Mouse (Mus musculus): ENCODE measurements around the gene Orm3. TPM values are rescaled to one million over a fixed set of nuclear protein-coding genes. Genes with fewer than 3 reads are reported as not detected.

Gene Orm3
- total and polyA plus RNA-seq, 3 experiments = 0.30 TPM; not detected in 2

- Histone ChIP-seq H3K9ac (ENCODE audit: insufficient read depth, low read depth) (peak overlapping the region; percentile 99), H3K27me3 (replicated peaks) (no peaks in the 10 kb centered on the region), H3K4me1 (ENCODE audit: control insufficient read depth in 1 of 2, insufficient read depth in 2 of 2) (peaks cover 23 to 51% of the 10 kb centered on the region in 2 experiments), H3K27ac (ENCODE audit: insufficient read depth, low read depth) (peak overlapping the region; percentile 97), H3K4me3 (replicated peaks in 1 of 3; ENCODE audit: low read depth in 2 of 3, low read length in 2 of 3, poor library complexity in 1 of 3) (peak overlapping the region; percentile 53 to 93 (median 64)), H3K36me3 (replicated peaks in 1 of 2; ENCODE audit: control insufficient read depth in 1 of 2, insufficient read depth in 1 of 2, low read length in 1 of 2) (peaks cover 0 to 10% of the 10 kb centered on the region in 2 experiments), H3K4me2 (ENCODE audit: insufficient read depth, low read depth, poor library complexity, severe bottlenecking) (peak overlapping the region; percentile 85), H3K79me2 (replicated peaks; ENCODE audit: control insufficient read depth, extremely low read depth, insufficient read depth, poor library complexity, severe bottlenecking) (peaks cover 42% of the 10 kb centered on the region), H3K9me3 (replicated peaks; ENCODE audit: low read length) (no peaks in the 10 kb centered on the region)
- in situ Hi-C loops (cut with MboI; ENCODE audit: low pct_ligation_motif_present, low pct_unique_long_range_greater_than_20kb, low sequenced_read_pairs) (loop anchor here (5.0 to 25.0 kb wide), 5 partner anchors 36 to 529 kb away; partner anchors contain the start of genes Orm3 and Tnfsf8), dilution Hi-C loops (cut with MboI; ENCODE audit: extremely low pct_ligation_motif_present, extremely low pct_unique_long_range_greater_than_20kb, low sequenced_read_pairs) (no loop called here)
- TF ChIP-seq ZC3H11A (IDR thresholded peaks at IDR 0.05; ENCODE audit: low read depth, low read length) = no peak
- no peak for TF ChIP-seq RAD21 (IDR thresholded peaks at IDR 0.05; ENCODE audit: low read depth, low read length)
- no peak for DNase-seq (ENCODE audit: extremely low read depth)
Observed at GRCm38 (mm10) chr4:63408247-63408646, 52.3 kb downstream of the Orm3 start.

- H3K27me3 ChIP-seq (replicated peaks) = no peaks in the 10 kb centered on the region
Observed at GRCm38 (mm10) chr4:63408649-63409048, 52.7 kb downstream of the Orm3 start.

More at GRCm38 (mm10) chr4:63408649-63409048, 52.7 kb downstream of the Orm3 start:
- peak; percentile 13; the same call in 1 of the 2 replicates for TF ChIP-seq NELFE (IDR thresholded peaks at IDR 0.05; ENCODE audit: low read depth, low read length)
- peak; percentile 37; the same call in 1 of the 2 replicates for TF ChIP-seq IRF4 (IDR thresholded peaks at IDR 0.05; ENCODE audit: low read depth, low read length)
- peak; percentile 41 for TF ChIP-seq ZC3H11A (IDR thresholded peaks at IDR 0.05; ENCODE audit: low read depth, low read length)
- 0 out of 2 replicates have a peak, but pooled peaks have one; percentile 19 for TF ChIP-seq CHD1 (IDR thresholded peaks at IDR 0.05; ENCODE audit: low read depth, low read length)
- no peak; the same call in 1 of the 2 replicates for TF ChIP-seq MAX (IDR thresholded peaks at IDR 0.05; ENCODE audit: low read length)
- TF ChIP-seq BHLHE40 (IDR thresholded peaks at IDR 0.05; ENCODE audit: low read depth, low read length) = no peak; the same call in 1 of the 2 replicates
- TF ChIP-seq MEF2A (IDR thresholded peaks at IDR 0.05; ENCODE audit: borderline replicate concordance, low read depth, low read length) = peak; percentile 48; the same call in 1 of the 2 replicates
- peak; percentile 84 for TF ChIP-seq RAD21 (IDR thresholded peaks at IDR 0.05; ENCODE audit: low read depth, low read length)
- peak; percentile 90 for TF ChIP-seq SMC3 (IDR thresholded peaks at IDR 0.05; ENCODE audit: low read depth, low read length)
- TF ChIP-seq CTCF (conservative IDR thresholded peaks at IDR 0.05 in 1 of 2, IDR thresholded peaks at IDR 0.05 in 1 of 2; ENCODE audit: low read depth in 2 of 2, low read length in 2 of 2) = peak; percentile 45 to 91
- peak; percentile 79 for TF ChIP-seq SIN3A (IDR thresholded peaks at IDR 0.05; ENCODE audit: low read length)
- TF ChIP-seq MAZ (IDR thresholded peaks at IDR 0.05; ENCODE audit: low read depth, low read length) = peak; percentile 35; the same call in 1 of the 2 replicates
- TF ChIP-seq UBTF (IDR thresholded peaks at IDR 0.05; ENCODE audit: low read depth, low read length) = peak; percentile 43; the same call in 1 of the 2 replicates
- TF ChIP-seq NRF1 (IDR thresholded peaks at IDR 0.05; ENCODE audit: low read depth, low read length) = 0 out of 2 replicates have a peak, but pooled peaks have one; percentile 14
- no peak for TF ChIP-seq ZNF384 (IDR thresholded peaks at IDR 0.05; ENCODE audit: low read depth, low read length)
- H3K9me3 ChIP-seq (replicated peaks; ENCODE audit: low read length) = no peaks in the 10 kb centered on the region
- dilution Hi-C loops (cut with MboI; ENCODE audit: extremely low pct_ligation_motif_present, extremely low pct_unique_long_range_greater_than_20kb, low sequenced_read_pairs) = no loop called here
- H3K27ac ChIP-seq (ENCODE audit: insufficient read depth, low read depth) = peak overlapping the region; percentile 97
- peak; percentile 81 for DNase-seq (ENCODE audit: extremely low read depth)
- peaks cover 0 to 10% of the 10 kb centered on the region in 2 experiments for H3K36me3 ChIP-seq (replicated peaks in 1 of 2; ENCODE audit: control insufficient read depth in 1 of 2, insufficient read depth in 1 of 2, low read length in 1 of 2)
- in situ Hi-C loops (cut with MboI; ENCODE audit: low pct_ligation_motif_present, low pct_unique_long_range_greater_than_20kb, low sequenced_read_pairs) = loop anchor here (5.0 to 25.0 kb wide), 5 partner anchors 36 to 529 kb away; partner anchors contain the start of genes Orm3 and Tnfsf8
- H3K4me3 ChIP-seq (replicated peaks in 1 of 3; ENCODE audit: low read depth in 2 of 3, low read length in 2 of 3, poor library complexity in 1 of 3) = peak overlapping the region; percentile 53 to 93 (median 64)
- peaks cover 40% of the 10 kb centered on the region for H3K79me2 ChIP-seq (replicated peaks; ENCODE audit: control insufficient read depth, extremely low read depth, insufficient read depth, poor library complexity, severe bottlenecking)
- H3K4me2 ChIP-seq (ENCODE audit: insufficient read depth, low read depth, poor library complexity, severe bottlenecking) = peak overlapping the region; percentile 85
- H3K9ac ChIP-seq (ENCODE audit: insufficient read depth, low read depth) = peak overlapping the region; percentile 99
- H3K4me1 ChIP-seq (ENCODE audit: control insufficient read depth in 1 of 2, insufficient read depth in 2 of 2) = peaks cover 22 to 47% of the 10 kb centered on the region in 2 experiments

Other genes with a start within 250 kb of the Orm3 start
- not detected in 2 replicates for gene Ambp, start 201.4 kb upstream of the Orm3 start, total RNA-seq (2012; rRNA removed)
- gene Ambp, start 201.4 kb upstream of the Orm3 start, total RNA-seq (2014; rRNA removed) = not detected in 2 replicates
- gene Ambp, start 201.4 kb upstream of the Orm3 start, polyA plus RNA-seq (2012; ENCODE audit: insufficient read length, low read depth) = not detected in 2 replicates
- not detected in 2 replicates for gene Kif12, start 184.0 kb upstream of the Orm3 start, total RNA-seq (2012; rRNA removed)
- gene Kif12, start 184.0 kb upstream of the Orm3 start, total RNA-seq (2014; rRNA removed) = not detected in 2 replicates
- gene Kif12, start 184.0 kb upstream of the Orm3 start, polyA plus RNA-seq (2012; ENCODE audit: insufficient read length, low read depth) = not detected in 2 replicates
- 0.04 and 0.08 TPM in 2 replicates for gene Col27a1, start 142.2 kb upstream of the Orm3 start, total RNA-seq (2012; rRNA removed)
- gene Col27a1, start 142.2 kb upstream of the Orm3 start, total RNA-seq (2014; rRNA removed) = 0.05 TPM in 1 of 2 replicates, not detected in the other
- gene Col27a1, start 142.2 kb upstream of the Orm3 start, polyA plus RNA-seq (2012; ENCODE audit: insufficient read length, low read depth) = not detected in 2 replicates
- gene Orm1, start 11.6 kb upstream of the Orm3 start, total RNA-seq (2012; rRNA removed) = not detected in 2 replicates
- not detected in 2 replicates for gene Orm1, start 11.6 kb upstream of the Orm3 start, total RNA-seq (2014; rRNA removed)
- gene Orm1, start 11.6 kb upstream of the Orm3 start, polyA plus RNA-seq (2012; ENCODE audit: insufficient read length, low read depth) = not detected in 2 replicates
- not detected in 2 replicates for gene Orm2, start 6.3 kb downstream of the Orm3 start, total RNA-seq (2012; rRNA removed)
- not detected in 2 replicates for gene Orm2, start 6.3 kb downstream of the Orm3 start, total RNA-seq (2014; rRNA removed)
- 0.53 TPM in 1 of 2 replicates, not detected in the other for gene Orm2, start 6.3 kb downstream of the Orm3 start, polyA plus RNA-seq (2012; ENCODE audit: insufficient read length, low read depth)
- 19.3 and 28.0 TPM in 2 replicates for gene Akna, start 47.2 kb downstream of the Orm3 start, total RNA-seq (2012; rRNA removed)
- 5.1 and 6.5 TPM in 2 replicates for gene Akna, start 47.2 kb downstream of the Orm3 start, total RNA-seq (2014; rRNA removed)
- 28.5 and 37.5 TPM in 2 replicates for gene Akna, start 47.2 kb downstream of the Orm3 start, polyA plus RNA-seq (2012; ENCODE audit: insufficient read length, low read depth)
- 2.8 and 4.5 TPM in 2 replicates for gene Whrn, start 139.8 kb downstream of the Orm3 start, total RNA-seq (2012; rRNA removed)
- gene Whrn, start 139.8 kb downstream of the Orm3 start, total RNA-seq (2014; rRNA removed) = 0.72 and 0.99 TPM in 2 replicates
- gene Whrn, start 139.8 kb downstream of the Orm3 start, polyA plus RNA-seq (2012; ENCODE audit: insufficient read length, low read depth) = 9.4 and 9.6 TPM in 2 replicates
- 70.4 and 78.7 TPM in 2 replicates for gene Atp6v1g1, start 188.6 kb downstream of the Orm3 start, total RNA-seq (2012; rRNA removed)
- 143 and 154 TPM in 2 replicates for gene Atp6v1g1, start 188.6 kb downstream of the Orm3 start, total RNA-seq (2014; rRNA removed)
- gene Atp6v1g1, start 188.6 kb downstream of the Orm3 start, polyA plus RNA-seq (2012; ENCODE audit: insufficient read length, low read depth) = 95.1 and 111 TPM in 2 replicates
- gene Tmem268, start 202.6 kb downstream of the Orm3 start, total RNA-seq (2012; rRNA removed) = 9.4 TPM in 2 replicates
- gene Tmem268, start 202.6 kb downstream of the Orm3 start, total RNA-seq (2014; rRNA removed) = 8.3 and 9.9 TPM in 2 replicates
- gene Tmem268, start 202.6 kb downstream of the Orm3 start, polyA plus RNA-seq (2012; ENCODE audit: insufficient read length, low read depth) = 10.5 and 11.1 TPM in 2 replicates
- gene Gm11213, start 249.1 kb downstream of the Orm3 start, total RNA-seq (2012; rRNA removed) = not detected in 2 replicates
- gene Gm11213, start 249.1 kb downstream of the Orm3 start, total RNA-seq (2014; rRNA removed) = not detected in 2 replicates
- gene Gm11213, start 249.1 kb downstream of the Orm3 start, polyA plus RNA-seq (2012; ENCODE audit: insufficient read length, low read depth) = not detected in 2 replicates

Data from CH12.LX (cell line).